Mouse (Mus musculus): Measurements from ENCODE around the gene Rit1. TPM values are rescaled to one million over a fixed set of nuclear protein-coding genes. Genes with fewer than 3 reads are reported as not detected.
A peak's percentile ranks its signal among the peaks of the same experiment; 100 is the strongest.

Rit1 gene
- polyA plus RNA-seq (2014; fragmentation: Nextera tagmentation; extraction: Ambion mirVana) = 56.4 and 62.1 TPM in 2 replicates

- DNase-seq (ENCODE audit: low spot score) = peak; percentile 87
- WGBS = 2% methylated on average over 27 of the region's 27 CpGs
- H3K4me1 ChIP-seq (replicated peaks; ENCODE audit: control insufficient read depth, insufficient read depth, low read length) = peaks cover 9% of the 10 kb centered on the region
- peak within 1 kb of the TSS; percentile 64 for H3K4me3 ChIP-seq (ENCODE audit: low read depth, low read length)
- ATAC-seq (replicated peaks; ENCODE audit: low FRiP score, low TSS enrichment, low read depth) = peak; percentile 91
- H3K27ac ChIP-seq (ENCODE audit: low read depth) = peak within 1 kb of the TSS; percentile 12; the same call in 1 of the 2 replicates
- peak within 1 kb of the TSS; percentile 68 for H3K4me2 ChIP-seq (ENCODE audit: low read length)
- H3K9ac ChIP-seq (ENCODE audit: low read length) = peak within 1 kb of the TSS; percentile 47
- H3K9me3 ChIP-seq (ENCODE audit: control insufficient read depth, low read length) = no peaks in the 10 kb centered on the region
- peaks cover 51% of the 10 kb centered on the region for H3K36me3 ChIP-seq (ENCODE audit: control insufficient read depth, insufficient read depth, low read length)
- H3K27me3 ChIP-seq (replicated peaks; ENCODE audit: control insufficient read depth, insufficient read depth, low read length) = no peaks in the 10 kb centered on the region
These were observed at the start of gene Rit1 for GRCm38 (mm10) chr3:88716399-88717197. Gene Rit1 (plus strand): TSS chr3:88716838.

GRCm38 (mm10) chr3:88677399-88677798 lies 39.2 kb upstream of the Rit1 start:
- Histone ChIP-seq H3K27ac (ENCODE audit: low read depth) (no peak overlapping the region), H3K27me3 (replicated peaks; ENCODE audit: control insufficient read depth, insufficient read depth, low read length) (no peaks in the 10 kb centered on the region), H3K4me2 (ENCODE audit: low read length) (peak overlapping the region; percentile 55), H3K4me1 (replicated peaks; ENCODE audit: control insufficient read depth, insufficient read depth, low read length) (no peaks in the 10 kb centered on the region), H3K36me3 (ENCODE audit: control insufficient read depth, insufficient read depth, low read length) (no peaks in the 10 kb centered on the region), H3K9ac (ENCODE audit: low read length) (peak overlapping the region; percentile 34; the same call in 1 of the 2 replicates), H3K9me3 (ENCODE audit: control insufficient read depth, low read length) (no peaks in the 10 kb centered on the region), H3K4me3 (ENCODE audit: low read depth, low read length) (peak overlapping the region; percentile 20)
- whole genome bisulfite sequencing = 11% methylated on average over 11 of the region's 11 CpGs
- ATAC-seq (replicated peaks; ENCODE audit: low FRiP score, low TSS enrichment, low read depth) (peak; percentile 68; the same call in 1 of the 2 replicates), DNase-seq (ENCODE audit: low spot score) (peak; percentile 83)

- WGBS = 74% methylated on average over 2 of the region's 2 CpGs
- Histone ChIP-seq H3K27ac (ENCODE audit: low read depth) (peak overlapping the region; percentile 97; the same call in 1 of the 2 replicates), H3K36me3 (ENCODE audit: control insufficient read depth, insufficient read depth, low read length) (peaks cover 15% of the 10 kb centered on the region), H3K4me1 (replicated peaks; ENCODE audit: control insufficient read depth, insufficient read depth, low read length) (peaks cover 6% of the 10 kb centered on the region), H3K27me3 (replicated peaks; ENCODE audit: control insufficient read depth, insufficient read depth, low read length) (no peaks in the 10 kb centered on the region), H3K9ac (ENCODE audit: low read length) (no peak overlapping the region), H3K4me2 (ENCODE audit: low read length) (no peak overlapping the region), H3K4me3 (ENCODE audit: low read depth, low read length) (no peak overlapping the region), H3K9me3 (ENCODE audit: control insufficient read depth, low read length) (no peaks in the 10 kb centered on the region)
- ATAC-seq (replicated peaks; ENCODE audit: low FRiP score, low TSS enrichment, low read depth) (no peak), DNase-seq (ENCODE audit: low spot score) (no peak)
These were observed 32.8 kb upstream of the Rit1 start for GRCm38 (mm10) chr3:88683814-88684213.

GRCm38 (mm10) chr3:88684236-88684979 lies 32.2 kb upstream of the Rit1 start:
- H3K9me3 ChIP-seq (ENCODE audit: control insufficient read depth, low read length) = no peaks in the 10 kb centered on the region
- peaks cover 6% of the 10 kb centered on the region for H3K4me1 ChIP-seq (replicated peaks; ENCODE audit: control insufficient read depth, insufficient read depth, low read length)
- H3K4me3 ChIP-seq (ENCODE audit: low read depth, low read length) = peak overlapping the region; percentile 98
- DNase-seq (ENCODE audit: low spot score) = no peak
- peaks cover 21% of the 10 kb centered on the region for H3K36me3 ChIP-seq (ENCODE audit: control insufficient read depth, insufficient read depth, low read length)
- H3K27ac ChIP-seq (ENCODE audit: low read depth) = peak overlapping the region; percentile 97
- no peaks in the 10 kb centered on the region for H3K27me3 ChIP-seq (replicated peaks; ENCODE audit: control insufficient read depth, insufficient read depth, low read length)
- peak overlapping the region; percentile 68 for H3K4me2 ChIP-seq (ENCODE audit: low read length)
- 59% methylated on average over 6 of the region's 8 CpGs for WGBS
- ATAC-seq (replicated peaks; ENCODE audit: low FRiP score, low TSS enrichment, low read depth) = no peak
- peak overlapping the region; percentile 34 for H3K9ac ChIP-seq (ENCODE audit: low read length)

GRCm38 (mm10) chr3:88684980-88685941 lies 31.4 kb upstream of the Rit1 start, which contains the start of gene Khdc4:
Gene Khdc4 (plus strand): TSS chr3:88685803.
- peaks cover 29% of the 10 kb centered on the region for H3K36me3 ChIP-seq (ENCODE audit: control insufficient read depth, insufficient read depth, low read length)
- peaks cover 6% of the 10 kb centered on the region for H3K4me1 ChIP-seq (replicated peaks; ENCODE audit: control insufficient read depth, insufficient read depth, low read length)
- H3K4me3 ChIP-seq (ENCODE audit: low read depth, low read length) = peak within 1 kb of the TSS; percentile 98
- peak within 1 kb of the TSS; percentile 97 for H3K27ac ChIP-seq (ENCODE audit: low read depth)
- H3K9me3 ChIP-seq (ENCODE audit: control insufficient read depth, low read length) = no peaks in the 10 kb centered on the region
- DNase-seq (ENCODE audit: low spot score) (peak; percentile 96), ATAC-seq (replicated peaks; ENCODE audit: low FRiP score, low TSS enrichment, low read depth) (peak; percentile 97)
- peak within 1 kb of the TSS; percentile 80 for H3K4me2 ChIP-seq (ENCODE audit: low read length)
- H3K27me3 ChIP-seq (replicated peaks; ENCODE audit: control insufficient read depth, insufficient read depth, low read length) = no peaks in the 10 kb centered on the region
- WGBS = under 1% methylated on average over 47 of the region's 47 CpGs
- peak within 1 kb of the TSS; percentile 97 for H3K9ac ChIP-seq (ENCODE audit: low read length)

- ATAC-seq (replicated peaks; ENCODE audit: low FRiP score, low TSS enrichment, low read depth) = peak; percentile 69
- H3K27me3 ChIP-seq (replicated peaks; ENCODE audit: control insufficient read depth, insufficient read depth, low read length) = no peaks in the 10 kb centered on the region
- H3K4me3 ChIP-seq (ENCODE audit: low read depth, low read length) = peak overlapping the region; percentile 98
- H3K9me3 ChIP-seq (ENCODE audit: control insufficient read depth, low read length) = no peaks in the 10 kb centered on the region
- H3K4me1 ChIP-seq (replicated peaks; ENCODE audit: control insufficient read depth, insufficient read depth, low read length) = peaks cover 6% of the 10 kb centered on the region
- peak overlapping the region; percentile 80 for H3K4me2 ChIP-seq (ENCODE audit: low read length)
- no peak for DNase-seq (ENCODE audit: low spot score)
- H3K9ac ChIP-seq (ENCODE audit: low read length) = peak overlapping the region; percentile 97
- under 1% methylated on average over 45 of the region's 45 CpGs for WGBS
- H3K27ac ChIP-seq (ENCODE audit: low read depth) = peak overlapping the region; percentile 97
- peaks cover 37% of the 10 kb centered on the region for H3K36me3 ChIP-seq (ENCODE audit: control insufficient read depth, insufficient read depth, low read length)
These were observed 30.6 kb upstream of the Rit1 start for GRCm38 (mm10) chr3:88685958-88686451.

- H3K27ac ChIP-seq (ENCODE audit: low read depth) = peak overlapping the region; percentile 97; the same call in 1 of the 2 replicates
- DNase-seq (ENCODE audit: low spot score) (no peak), ATAC-seq (replicated peaks; ENCODE audit: low FRiP score, low TSS enrichment, low read depth) (no peak)
- H3K4me2 ChIP-seq (ENCODE audit: low read length) = peak overlapping the region; percentile 80
- H3K27me3 ChIP-seq (replicated peaks; ENCODE audit: control insufficient read depth, insufficient read depth, low read length) = no peaks in the 10 kb centered on the region
- peak overlapping the region; percentile 98 for H3K4me3 ChIP-seq (ENCODE audit: low read depth, low read length)
- H3K4me1 ChIP-seq (replicated peaks; ENCODE audit: control insufficient read depth, insufficient read depth, low read length) = peaks cover 6% of the 10 kb centered on the region
- 16% methylated on average over 13 of the region's 13 CpGs for WGBS
- H3K9me3 ChIP-seq (ENCODE audit: control insufficient read depth, low read length) = no peaks in the 10 kb centered on the region
- H3K9ac ChIP-seq (ENCODE audit: low read length) = peak overlapping the region; percentile 97
- peaks cover 46% of the 10 kb centered on the region for H3K36me3 ChIP-seq (ENCODE audit: control insufficient read depth, insufficient read depth, low read length)
These were observed 29.7 kb upstream of the Rit1 start for GRCm38 (mm10) chr3:88686734-88687611.
